Mouse (Mus musculus): ENCODE results near the gene Grb14. TPM values are rescaled to one million over a fixed set of nuclear protein-coding genes. Genes with fewer than 3 reads are reported as not detected.

The Grb14 gene
- 100 to 1,000 TPM; 199 to 254 (median 223) TPM for total RNA-seq (2022)

- no peak for DNase-seq (ENCODE audit: low spot score)
Observed at GRCm38 (mm10) chr2:65024887-65025286, at the start of gene Grb14. Gene Grb14 (minus strand): TSS chr2:65024987.

- DNase-seq (ENCODE audit: low spot score): no peak
Observed at GRCm38 (mm10) chr2:65072205-65072604, 47.4 kb upstream of the Grb14 start.

GRCm38 (mm10) chr2:65053764-65054163 lies 29.0 kb upstream of the Grb14 start:
- DNase-seq (ENCODE audit: low spot score): no peak

GRCm38 (mm10) chr2:65052191-65053012 lies 27.6 kb upstream of the Grb14 start:
- DNase-seq (ENCODE audit: low spot score): no peak

GRCm38 (mm10) chr2:65050776-65051175 lies 26.0 kb upstream of the Grb14 start:
- no peak for DNase-seq (ENCODE audit: low spot score)

GRCm38 (mm10) chr2:65048234-65049017 lies 23.6 kb upstream of the Grb14 start:
- DNase-seq (ENCODE audit: low spot score): no peak

GRCm38 (mm10) chr2:65038164-65038563 lies 13.4 kb upstream of the Grb14 start:
- peak; percentile 13 for DNase-seq (ENCODE audit: low spot score)

GRCm38 (mm10) chr2:65037546-65037945 lies 12.8 kb upstream of the Grb14 start:
- DNase-seq (ENCODE audit: low spot score): no peak

GRCm38 (mm10) chr2:65022363-65023240 lies 2.2 kb downstream of the Grb14 start:
- DNase-seq (ENCODE audit: low spot score): peak; percentile 63

- DNase-seq (ENCODE audit: low spot score): no peak
Observed at GRCm38 (mm10) chr2:65021691-65022362, 3.0 kb downstream of the Grb14 start.

GRCm38 (mm10) chr2:65017375-65017774 lies 7.4 kb downstream of the Grb14 start:
- no peak for DNase-seq (ENCODE audit: low spot score)

GRCm38 (mm10) chr2:65014552-65014951 lies 10.2 kb downstream of the Grb14 start:
- no peak for DNase-seq (ENCODE audit: low spot score)

- no peak for DNase-seq (ENCODE audit: low spot score)
Observed at GRCm38 (mm10) chr2:65010105-65010504, 14.7 kb downstream of the Grb14 start.

GRCm38 (mm10) chr2:65007396-65007795 lies 17.4 kb downstream of the Grb14 start:
- DNase-seq (ENCODE audit: low spot score): no peak

GRCm38 (mm10) chr2:65005044-65005443 lies 19.7 kb downstream of the Grb14 start:
- no peak for DNase-seq (ENCODE audit: low spot score)

- DNase-seq (ENCODE audit: low spot score): no peak
Observed at GRCm38 (mm10) chr2:65003433-65003832, 21.4 kb downstream of the Grb14 start.

GRCm38 (mm10) chr2:65002631-65003030 lies 22.2 kb downstream of the Grb14 start:
- DNase-seq (ENCODE audit: low spot score): no peak

- DNase-seq (ENCODE audit: low spot score): no peak
Observed at GRCm38 (mm10) chr2:64995048-64995447, 29.7 kb downstream of the Grb14 start.

- no peak for DNase-seq (ENCODE audit: low spot score)
Observed at GRCm38 (mm10) chr2:64989426-64990187, 35.2 kb downstream of the Grb14 start.

- DNase-seq (ENCODE audit: low spot score): peak; percentile 34
Observed at GRCm38 (mm10) chr2:64987782-64988181, 37.0 kb downstream of the Grb14 start.
